Mouse (Mus musculus): ENCODE results near the gene Sh3glb2.

The Sh3glb2 gene

DNA sequence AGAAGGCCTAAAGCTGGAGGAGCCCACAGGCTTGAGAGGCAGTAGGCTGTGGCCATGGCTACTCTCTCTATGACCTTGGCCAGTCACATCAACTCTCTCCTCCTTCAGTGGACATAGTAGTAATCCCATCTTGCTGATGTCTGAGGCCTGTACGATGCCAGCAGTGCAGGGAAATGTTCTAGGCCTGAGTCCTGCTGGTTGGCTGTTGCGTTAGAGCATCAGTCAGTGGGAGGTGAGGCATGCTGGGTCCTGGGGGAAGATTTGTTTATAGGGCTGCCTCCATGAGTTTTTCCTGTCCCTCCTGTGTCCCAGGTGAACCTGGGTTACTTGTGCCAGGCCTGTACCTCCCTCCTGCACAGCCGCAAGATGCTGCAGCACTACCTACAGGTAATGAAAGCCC, 17.1 kb downstream of the Sh3glb2 start:
- in situ Hi-C loops (cut with MboI, MseI) = no loop called here

- in situ Hi-C loops (cut with MboI, MseI) = no loop called here
Observed at GRCm38 (mm10) chr2:30337179-30337578, 22.0 kb downstream of the Sh3glb2 start.

- in situ Hi-C loops (cut with MboI, MseI) = no loop called here
Observed at GRCm38 (mm10) chr2:30336174-30336915, 22.8 kb downstream of the Sh3glb2 start.

DNA sequence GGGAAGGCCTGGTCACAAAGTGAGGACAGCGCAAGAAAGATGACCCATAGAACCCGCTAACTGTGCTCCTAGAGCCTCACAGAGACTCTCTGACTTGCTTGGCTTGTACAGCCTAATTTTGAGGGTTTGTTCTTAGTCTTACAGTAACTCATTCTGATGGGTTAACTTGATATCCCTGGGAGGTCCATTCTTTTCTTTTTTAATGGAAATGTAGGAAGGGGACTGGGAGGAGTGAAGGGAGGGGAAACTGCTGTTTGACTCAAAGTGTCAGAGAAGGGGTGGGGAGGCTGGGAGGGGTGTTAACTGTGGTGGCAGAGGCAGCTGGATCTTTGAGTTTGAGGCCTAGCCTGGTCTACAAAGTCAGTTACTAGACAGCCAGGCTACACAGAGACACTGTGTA, 23.8 kb downstream of the Sh3glb2 start:
- in situ Hi-C loops (cut with MboI, MseI) = no loop called here

- in situ Hi-C loops (cut with MboI, MseI) = no loop called here
Observed at GRCm38 (mm10) chr2:30328791-30329190, 30.3 kb downstream of the Sh3glb2 start.

GRCm38 (mm10) chr2:30327276-30327675, 31.9 kb downstream of the Sh3glb2 start:
- in situ Hi-C loops (cut with MboI, MseI) = no loop called here

- in situ Hi-C loops (cut with MboI, MseI) = no loop called here
Observed at GRCm38 (mm10) chr2:30325296-30325695, 33.8 kb downstream of the Sh3glb2 start.

- in situ Hi-C loops (cut with MboI, MseI) = no loop called here
Observed at GRCm38 (mm10) chr2:30323111-30323510, 36.0 kb downstream of the Sh3glb2 start.

GRCm38 (mm10) chr2:30319260-30319659, 39.9 kb downstream of the Sh3glb2 start:
- in situ Hi-C loops (cut with MboI, MseI) = no loop called here

DNA sequence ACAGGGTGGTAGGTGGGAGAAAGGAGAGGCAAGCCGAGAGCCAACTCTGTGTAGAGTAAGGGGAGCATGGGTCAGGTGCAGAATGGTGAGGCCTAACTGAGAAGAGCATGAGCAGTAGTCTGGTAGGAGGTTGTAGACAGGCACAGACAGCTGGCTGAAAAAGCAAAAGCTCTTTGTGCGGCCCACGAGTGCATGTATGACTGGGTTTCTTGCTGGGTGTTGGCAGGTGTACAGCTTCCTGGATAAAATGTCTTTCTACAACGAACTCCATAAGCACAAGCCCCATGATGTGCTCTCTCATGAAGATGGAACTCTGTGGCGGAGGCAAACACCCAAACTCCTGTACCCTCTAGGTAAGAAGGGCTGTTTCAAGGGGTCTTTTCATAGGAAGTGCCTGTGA, 42.2 kb downstream of the Sh3glb2 start:
- in situ Hi-C loops (cut with MboI, MseI) = no loop called here

DNA sequence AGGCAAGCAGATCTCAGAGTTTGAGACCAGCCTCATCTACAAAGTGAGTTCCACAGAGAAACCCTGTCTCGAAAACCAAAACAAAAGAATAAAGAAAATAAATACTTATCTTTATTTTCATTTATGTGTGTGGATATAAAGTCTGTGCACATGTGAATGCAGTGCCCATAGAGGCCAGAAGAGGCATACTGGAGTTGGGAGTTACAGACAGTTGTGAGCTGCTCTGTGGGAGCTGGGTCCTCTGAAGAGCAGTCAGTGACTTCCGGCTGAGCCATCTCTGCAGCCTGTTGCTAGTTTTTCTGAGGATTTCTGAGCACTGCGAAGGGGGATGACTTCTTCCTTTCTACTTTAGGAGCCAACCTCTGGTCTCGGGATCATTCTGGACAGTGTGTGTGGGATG, 43.0 kb downstream of the Sh3glb2 start:
- in situ Hi-C loops (cut with MboI, MseI) = no loop called here

GRCm38 (mm10) chr2:30311481-30311880, 47.7 kb downstream of the Sh3glb2 start:
- in situ Hi-C loops (cut with MboI, MseI) = no loop called here

DNA sequence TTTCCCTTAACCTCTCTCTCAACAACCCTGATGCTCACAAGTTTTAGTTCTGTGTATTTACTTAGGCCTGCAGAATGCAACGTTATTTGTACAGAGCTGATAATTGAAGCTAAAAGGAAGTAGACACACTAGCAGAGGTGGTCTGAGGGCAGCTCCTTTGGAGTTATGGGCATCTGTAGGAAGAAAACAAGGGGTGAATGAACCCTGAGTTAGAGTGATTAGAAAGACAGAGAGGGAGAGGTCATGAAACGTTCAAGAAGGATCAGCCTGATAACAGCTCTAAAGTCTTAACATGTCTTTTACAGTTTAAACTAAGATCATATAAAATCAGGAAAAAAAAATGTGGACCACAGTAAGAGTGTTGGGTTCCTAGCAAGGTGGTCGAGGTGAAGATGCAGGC, 49.8 kb downstream of the Sh3glb2 start:
- in situ Hi-C loops (cut with MboI, MseI) = no loop called here

DNA sequence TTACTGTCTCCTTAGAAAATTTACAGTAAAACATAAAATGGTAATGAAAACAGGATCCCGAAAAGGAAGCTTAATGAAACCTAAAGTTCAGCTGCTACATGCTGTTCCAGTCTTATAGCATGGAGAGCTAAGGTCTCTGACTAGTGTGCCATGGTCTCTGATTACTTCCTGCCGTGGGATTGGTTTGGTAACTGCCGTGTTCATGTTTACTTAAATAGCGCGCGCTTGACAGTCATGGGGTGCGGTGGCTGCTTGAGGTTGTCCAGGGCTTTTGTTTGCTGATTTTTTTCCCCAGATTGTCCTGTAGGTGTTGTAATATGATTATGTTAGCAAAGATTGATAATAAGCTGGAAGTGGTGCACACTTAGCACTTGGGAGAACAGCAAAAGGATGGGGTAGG, 53.0 kb downstream of the Sh3glb2 start:
- in situ Hi-C loops (cut with MboI, MseI) = no loop called here

GRCm38 (mm10) chr2:30299966-30300365, 59.2 kb downstream of the Sh3glb2 start:
- in situ Hi-C loops (cut with MboI, MseI) = no loop called here

DNA sequence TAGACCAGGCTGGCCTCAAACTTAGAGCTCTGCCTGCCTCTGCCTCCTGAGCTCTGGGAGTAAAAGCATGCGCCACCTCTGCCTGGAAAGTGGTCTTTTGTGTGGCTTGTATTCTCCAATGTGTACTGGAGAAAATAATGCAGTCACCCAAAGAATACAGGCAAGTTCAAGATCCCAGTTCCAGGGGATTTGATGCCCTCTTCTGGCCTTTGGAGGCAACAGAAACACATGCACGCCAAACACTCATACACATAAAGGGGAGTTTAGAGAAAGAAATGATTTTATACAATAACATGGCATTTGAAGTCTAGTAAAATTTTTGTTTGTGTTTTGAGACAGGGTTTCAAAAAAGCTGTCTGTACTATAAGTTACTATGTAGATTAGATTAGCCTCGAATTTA, 59.6 kb downstream of the Sh3glb2 start:
- in situ Hi-C loops (cut with MboI, MseI) = no loop called here
